Mouse (Mus musculus) mouse trophoblast stem cell (cell line): ENCODE measurements around the gene Mthfd2.

Experiments used
- in situ Hi-C, 2 experiments: fragments of 300-500 bp; cut with MseI, MboI; formaldehyde crosslinking; loops; 2 replicates in 1 of 2; 3 replicates in 1 of 2; pipeline ENCODE4 v1.15.1; 2025

Mthfd2 gene

GRCm38 (mm10) chr6:83268144-83269010 lies 57.3 kb downstream of the Mthfd2 start:
- in situ Hi-C loops, result loop anchor here in 1 of 2 experiments (5.0 kb wide), 1 partner anchor 101 kb away; the partner anchor contains the start of gene Dctn1

- in situ Hi-C loops, result loop anchor here in 1 of 2 experiments (5.0 kb wide), 1 partner anchor 100 kb away; the partner anchor contains the start of gene Dctn1
Observed at GRCm38 (mm10) chr6:83267616-83268015, 58.1 kb downstream of the Mthfd2 start.

- in situ Hi-C loops, result loop anchor here in 1 of 2 experiments (5.0 kb wide), 1 partner anchor 98 kb away; the partner anchor contains the start of gene Dctn1
Observed at GRCm38 (mm10) chr6:83265653-83266052, 60.1 kb downstream of the Mthfd2 start.

- in situ Hi-C loops, result loop anchor here in 1 of 2 experiments (5.0 kb wide), 1 partner anchor 98 kb away; the partner anchor contains the start of gene Dctn1
Observed at GRCm38 (mm10) chr6:83265253-83265652, 60.5 kb downstream of the Mthfd2 start.

GRCm38 (mm10) chr6:83264516-83264915 lies 61.2 kb downstream of the Mthfd2 start:
- in situ Hi-C loops, result loop anchor here in 1 of 2 experiments (5.0 kb wide), 1 partner anchor 52 kb away; no protein-coding TSS in a partner anchor
